Mouse (Mus musculus): ENCODE data around the gene Gm13199. TPM values are rescaled to one million over a fixed set of nuclear protein-coding genes. Genes with fewer than 3 reads are reported as not detected.

The Gm13199 gene
- 1 to 10 TPM; 1.4 to 2.5 TPM for total RNA-seq (2021)

DNA sequence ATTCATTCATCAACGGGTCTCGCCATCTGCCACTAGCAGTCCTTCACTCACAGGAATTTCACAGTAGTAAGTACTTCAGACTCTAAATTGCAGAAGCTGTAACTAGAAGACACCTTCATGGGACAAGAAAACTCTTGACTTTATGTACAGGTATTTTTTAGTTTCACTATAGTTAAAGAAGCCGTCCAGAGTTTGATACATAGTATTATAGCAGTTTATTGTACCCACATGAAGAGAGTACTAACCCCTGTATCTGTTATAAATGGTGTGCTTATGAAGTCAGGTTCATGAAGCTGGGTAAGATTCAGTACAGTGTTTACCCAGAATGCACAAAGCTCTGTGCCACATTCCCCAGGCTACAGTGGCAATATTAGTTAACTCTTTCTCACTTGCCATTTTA lies at the start of gene Gm13199:
TSS of gene Gm13199 (minus strand) at position 101 of the 400 bp plus-strand sequence.
- DNase-seq (ENCODE audit: low spot score in 2 of 2), result no peak
- intact Hi-C loops (cut with DNase I), result no loop called here

DNA sequence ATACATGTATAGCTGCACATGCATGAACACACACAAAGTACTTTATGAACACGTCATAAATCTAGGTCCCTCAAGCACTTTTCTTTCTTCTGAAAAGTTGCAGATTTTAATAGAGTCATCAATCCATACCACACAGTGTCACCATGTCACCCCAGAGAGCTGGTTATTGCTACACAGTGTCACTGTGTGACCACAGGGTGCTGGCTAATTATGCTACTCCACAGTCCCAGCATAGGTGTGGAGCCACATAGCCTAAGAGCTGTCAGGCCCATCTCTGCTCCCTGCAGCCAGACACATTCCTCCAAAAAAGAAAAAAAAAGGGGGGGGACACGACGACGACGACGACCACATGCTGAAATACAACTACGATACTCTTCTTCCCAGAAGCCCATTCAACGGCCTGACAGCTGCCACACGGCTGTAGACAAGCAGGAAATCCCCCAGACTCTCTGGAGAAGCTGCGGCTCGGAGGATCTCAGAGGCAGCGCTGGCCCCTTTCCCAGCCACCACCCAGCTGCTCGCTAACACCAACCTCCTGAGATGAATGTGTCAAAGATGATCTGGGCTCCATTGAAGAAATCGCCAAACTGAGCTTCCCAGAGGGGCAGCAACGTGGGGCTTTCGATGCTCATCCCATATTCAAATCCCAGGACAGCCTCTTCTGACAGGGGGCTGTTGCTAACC lies 48.7 kb upstream of the Gm13199 start:
- intact Hi-C loops (cut with DNase I), result no loop called here
- DNase-seq (ENCODE audit: low spot score in 2 of 2), result peak in 1 of 2 experiments; percentile 56

DNA sequence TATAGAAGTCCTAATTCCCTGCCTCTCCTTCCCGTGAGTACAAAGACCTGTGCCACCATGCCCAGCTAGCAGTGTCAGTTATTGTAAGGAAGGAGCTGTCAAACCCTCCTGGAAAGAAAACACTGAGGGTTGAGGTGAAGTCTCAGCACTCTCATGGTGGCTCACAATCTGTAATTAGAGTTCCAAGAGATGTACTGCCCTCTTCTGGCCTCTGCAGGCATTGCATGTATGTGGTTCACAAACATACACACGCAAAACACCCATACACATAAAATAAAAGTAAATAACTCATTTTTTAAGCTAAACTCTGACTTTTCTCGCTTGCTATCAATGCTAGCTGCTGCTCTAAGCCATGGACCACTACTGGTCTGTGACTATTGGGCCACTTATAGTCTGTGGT lies 43.9 kb upstream of the Gm13199 start:
- DNase-seq (ENCODE audit: low spot score in 2 of 2), result no peak
- intact Hi-C loops (cut with DNase I), result no loop called here

DNA sequence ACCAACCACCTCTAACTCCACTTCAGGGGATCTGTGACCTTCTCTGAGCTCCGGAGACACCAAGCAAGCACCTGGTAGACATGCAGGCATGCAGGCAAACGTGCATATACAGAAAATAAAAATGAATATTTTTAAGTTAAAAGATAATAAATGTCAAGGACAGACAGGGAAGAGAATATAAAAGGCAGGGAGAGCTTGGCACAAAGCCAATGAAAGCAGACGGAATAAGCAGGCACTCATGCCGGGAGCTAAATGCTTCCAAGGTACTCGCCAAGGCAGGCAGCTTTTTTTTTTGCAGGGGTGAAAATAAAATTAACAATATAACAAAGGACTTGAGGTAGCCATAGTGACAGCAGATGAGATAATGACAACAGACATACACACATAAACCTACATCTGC lies 43.4 kb upstream of the Gm13199 start:
- intact Hi-C loops (cut with DNase I), result no loop called here

DNA sequence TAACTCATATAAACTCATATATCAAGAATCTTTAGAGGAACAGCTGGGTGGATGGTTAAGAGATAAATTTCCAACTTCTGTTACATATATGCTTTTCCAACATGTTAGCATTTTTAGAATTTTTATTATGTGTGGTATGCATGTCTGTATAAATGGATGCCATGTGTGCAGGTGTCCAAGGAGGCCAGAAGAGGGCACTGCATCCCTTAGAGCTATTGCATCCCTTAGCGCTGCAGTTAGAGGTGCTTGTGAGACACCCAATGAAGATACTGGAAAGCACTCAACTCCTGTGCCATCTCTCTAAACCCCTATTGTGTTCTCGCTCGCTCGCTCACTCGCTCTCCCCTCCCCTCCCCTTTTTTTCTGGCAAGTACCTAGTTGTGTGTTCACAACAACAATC lies 37.4 kb upstream of the Gm13199 start:
- intact Hi-C loops (cut with DNase I), result no loop called here
- peak in 1 of 2 experiments; percentile 23 for DNase-seq (ENCODE audit: low spot score in 2 of 2)

More for the DNA sequence above, 43.4 kb upstream of the Gm13199 start:
- peak; percentile 48 to 50 for DNase-seq (ENCODE audit: low spot score in 2 of 2)

DNA sequence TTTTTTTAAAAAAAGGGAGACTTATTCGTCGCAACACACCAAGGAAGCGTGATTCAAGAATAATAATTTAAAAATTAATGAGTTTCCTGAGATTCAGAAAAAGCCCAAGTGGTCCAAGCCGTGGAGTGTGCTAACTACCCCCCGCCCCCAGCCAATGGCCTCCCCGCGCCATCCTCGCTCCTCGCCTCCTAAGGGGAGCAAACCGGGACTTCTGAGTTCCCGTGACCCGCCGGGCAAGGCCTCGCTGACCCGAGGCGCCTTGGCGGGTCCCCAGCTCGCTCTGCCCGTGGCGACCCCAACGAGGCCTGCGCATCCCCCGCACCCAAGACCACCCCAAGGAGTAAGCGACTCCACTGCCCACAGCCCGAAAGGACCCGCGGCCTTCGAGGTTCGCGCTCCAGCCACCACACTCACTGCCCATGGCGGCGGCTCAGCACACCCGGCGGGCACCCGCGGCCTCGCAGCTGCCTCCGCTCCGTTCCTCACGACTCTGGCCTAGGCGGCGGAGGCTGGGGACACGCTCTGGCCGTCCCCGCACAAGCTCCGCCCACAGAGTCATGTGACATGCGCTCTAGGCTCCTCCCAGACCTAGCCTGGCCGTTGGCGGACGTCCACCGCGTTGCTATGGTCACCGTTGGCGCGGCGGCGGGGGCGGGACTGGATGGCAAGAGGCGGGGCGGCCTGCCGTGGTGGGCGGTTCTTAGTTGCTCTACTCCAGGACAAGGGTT lies 32.3 kb upstream of the Gm13199 start, which contains the start of gene Sec61a2:
TSS of gene Sec61a2 (minus strand) at position 590 of the 728 bp plus-strand sequence.
- intact Hi-C loops (cut with DNase I), result loop anchor here (2.0 kb wide), 1 partner anchor 56 kb away; the partner anchor contains the start of gene Upf2
- peak; percentile 99 for DNase-seq (ENCODE audit: low spot score in 2 of 2)

DNA sequence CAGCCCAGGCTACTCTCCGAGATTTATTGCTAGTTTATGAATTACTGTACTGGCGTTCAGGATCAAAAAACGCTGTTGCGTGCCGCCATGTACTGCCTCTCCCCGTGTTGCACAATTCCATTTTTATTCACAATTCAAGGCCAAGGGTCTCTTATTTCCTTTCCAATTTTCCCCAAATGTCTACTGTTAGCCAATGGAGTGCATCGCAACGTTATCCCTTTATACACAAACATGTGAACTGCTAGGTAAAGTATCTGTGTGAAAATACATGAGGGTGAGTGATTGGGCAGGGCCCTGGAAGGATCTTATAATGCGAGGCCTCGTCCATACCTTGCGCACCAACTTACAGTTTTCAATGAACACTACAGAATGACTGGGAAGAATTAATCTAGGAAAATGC lies 31.6 kb upstream of the Gm13199 start:
- DNase-seq (ENCODE audit: low spot score in 2 of 2), result no peak
- intact Hi-C loops (cut with DNase I), result loop anchor here (2.0 kb wide), 1 partner anchor 57 kb away; the partner anchor contains the start of gene Upf2

DNA sequence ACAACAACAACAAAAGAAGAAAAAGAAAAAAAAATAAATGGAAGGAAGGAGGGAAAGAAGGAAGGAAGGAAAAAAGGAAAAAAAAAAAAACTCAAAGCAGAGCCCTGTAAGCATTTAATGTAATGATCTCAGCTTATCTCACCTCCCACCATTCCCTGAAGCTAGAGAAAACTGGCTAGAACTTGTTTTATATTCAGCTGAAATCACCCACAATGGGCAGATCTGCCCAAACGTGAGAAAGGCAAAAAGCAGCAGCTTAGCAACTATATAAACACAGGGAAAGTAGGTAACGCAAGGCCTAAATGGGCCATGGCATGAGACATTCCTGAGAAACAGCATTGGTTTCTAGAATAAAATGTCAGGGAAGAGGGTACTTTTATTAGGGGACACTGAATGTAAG lies 26.7 kb upstream of the Gm13199 start:
- DNase-seq (ENCODE audit: low spot score in 2 of 2), result peak in 1 of 2 experiments; percentile 83
- intact Hi-C loops (cut with DNase I), result no loop called here

DNA sequence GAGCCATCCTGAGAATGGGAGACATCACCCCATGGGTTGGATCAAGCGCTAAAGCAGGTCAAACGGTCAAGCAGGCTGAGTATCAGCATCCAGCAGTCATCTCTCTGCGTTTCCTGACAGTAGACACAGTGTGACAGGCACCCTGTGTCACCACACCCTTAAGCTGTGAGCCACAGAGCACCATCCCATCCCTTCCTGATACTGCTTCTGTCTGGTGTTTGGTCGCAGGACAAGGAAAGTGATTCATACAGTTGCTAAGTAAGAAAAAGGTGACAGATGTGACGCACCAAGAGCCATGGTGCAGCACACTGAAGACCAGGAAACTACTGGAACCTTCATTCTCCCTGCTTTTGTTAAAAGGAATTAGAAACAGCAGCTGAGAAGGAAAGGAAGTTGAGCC lies 26.1 kb upstream of the Gm13199 start:
- no peak for DNase-seq (ENCODE audit: low spot score in 2 of 2)
- intact Hi-C loops (cut with DNase I), result no loop called here

DNA sequence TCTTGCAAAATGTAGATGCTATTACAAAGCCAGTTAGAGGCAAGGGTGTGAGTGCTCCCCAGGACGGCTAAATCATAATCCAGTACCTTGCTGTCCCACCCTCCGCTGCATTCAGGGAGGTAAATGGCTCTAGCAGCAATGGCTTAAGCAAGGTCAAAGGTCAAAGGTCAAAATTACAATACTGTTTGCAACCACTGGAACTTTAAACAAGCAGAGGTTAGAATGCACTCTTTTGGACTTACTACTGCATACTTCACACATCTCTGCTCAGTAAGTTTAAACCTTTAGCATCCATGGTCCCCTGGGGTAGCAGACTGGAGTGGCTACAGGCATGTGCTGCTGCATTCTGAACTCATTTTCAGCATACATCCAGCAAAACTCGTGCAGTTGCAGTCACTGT lies 14.7 kb upstream of the Gm13199 start:
- DNase-seq (ENCODE audit: low spot score in 2 of 2), result no peak

DNA sequence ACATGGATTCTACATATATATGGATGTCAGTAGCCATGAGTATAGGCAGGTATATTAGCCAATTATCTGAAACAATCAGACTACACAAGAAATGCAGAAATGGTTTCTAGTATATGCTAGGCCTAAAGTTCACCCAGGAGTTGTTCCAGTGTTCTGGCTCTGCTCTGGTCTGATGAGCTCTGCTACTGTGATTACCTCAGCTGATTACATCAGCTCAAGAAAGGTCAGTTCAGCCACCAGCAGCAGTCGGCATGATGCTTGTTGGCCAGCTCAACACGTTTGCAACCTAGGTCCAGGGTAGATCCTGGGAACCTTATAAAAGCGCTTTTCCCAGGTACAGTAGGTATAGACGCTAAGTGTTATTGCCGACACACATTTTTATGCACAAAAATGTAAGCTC lies 7.0 kb upstream of the Gm13199 start:
- intact Hi-C loops (cut with DNase I), result no loop called here

More for the DNA sequence above, 14.7 kb upstream of the Gm13199 start:
- intact Hi-C loops (cut with DNase I), result no loop called here

DNA sequence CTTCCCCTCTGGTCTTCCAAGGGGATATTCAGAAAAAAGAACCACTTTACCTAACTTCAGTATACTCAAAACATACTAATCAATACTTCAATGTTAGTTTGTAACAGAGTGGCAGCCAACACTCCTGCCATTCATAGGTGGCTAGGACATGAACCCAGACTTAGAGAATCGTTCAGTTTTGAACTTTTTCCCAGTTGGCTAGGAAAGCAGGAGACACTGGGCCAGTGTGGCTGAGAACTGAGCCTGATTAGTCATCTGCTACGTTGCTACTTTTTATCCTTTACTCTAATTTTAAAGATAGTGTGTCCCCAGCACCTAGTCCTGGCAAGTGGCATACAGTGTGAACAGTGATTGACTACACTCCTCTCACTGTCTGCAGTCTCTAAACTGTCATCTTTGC lies 4.9 kb upstream of the Gm13199 start:
- DNase-seq (ENCODE audit: low spot score in 2 of 2), result no peak
- intact Hi-C loops (cut with DNase I), result no loop called here

More for the DNA sequence above, 7.0 kb upstream of the Gm13199 start:
- DNase-seq (ENCODE audit: low spot score in 2 of 2), result no peak

DNA sequence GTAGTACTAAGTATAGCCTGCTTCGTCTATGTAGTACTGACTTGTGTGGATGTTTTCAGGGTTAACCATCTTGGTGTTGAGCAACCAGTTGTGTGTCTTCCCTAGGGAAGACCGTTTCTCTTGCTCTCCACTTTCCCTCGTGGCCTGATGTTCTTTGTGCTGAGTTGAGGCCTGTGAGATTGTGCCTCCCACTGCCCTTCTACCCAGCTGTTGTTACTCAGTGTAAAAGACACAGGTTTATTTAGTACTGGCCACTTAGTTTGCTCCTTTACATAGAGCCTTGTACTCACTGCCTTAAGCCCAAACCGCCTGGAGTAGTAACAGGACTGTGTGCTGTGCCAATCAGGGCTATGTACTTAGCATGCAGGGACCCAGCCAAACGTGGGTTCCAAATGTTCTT lies 10.9 kb downstream of the Gm13199 start:
- DNase-seq (ENCODE audit: low spot score in 2 of 2), result no peak

DNA sequence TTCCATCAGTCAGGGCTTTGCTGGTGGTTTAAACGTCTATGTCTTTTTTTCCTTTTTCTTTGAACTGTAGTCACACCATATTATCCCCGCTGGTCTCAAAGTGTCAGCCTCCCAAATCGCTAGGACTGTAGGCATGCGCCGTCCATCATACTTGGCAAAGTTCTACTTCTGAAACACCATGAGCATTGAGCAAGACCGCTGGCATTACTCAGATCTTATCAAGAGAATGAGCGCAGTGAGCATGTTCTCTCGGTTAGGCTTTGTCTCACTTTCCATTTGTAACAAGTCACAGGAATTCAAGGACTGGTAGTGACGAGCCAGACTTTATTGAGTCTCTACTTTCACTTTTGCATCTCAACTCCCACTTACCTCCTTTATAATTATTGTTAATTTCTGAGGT lies 11.6 kb downstream of the Gm13199 start:
- intact Hi-C loops (cut with DNase I), result no loop called here

More for the DNA sequence above, 10.9 kb downstream of the Gm13199 start:
- intact Hi-C loops (cut with DNase I), result no loop called here

DNA sequence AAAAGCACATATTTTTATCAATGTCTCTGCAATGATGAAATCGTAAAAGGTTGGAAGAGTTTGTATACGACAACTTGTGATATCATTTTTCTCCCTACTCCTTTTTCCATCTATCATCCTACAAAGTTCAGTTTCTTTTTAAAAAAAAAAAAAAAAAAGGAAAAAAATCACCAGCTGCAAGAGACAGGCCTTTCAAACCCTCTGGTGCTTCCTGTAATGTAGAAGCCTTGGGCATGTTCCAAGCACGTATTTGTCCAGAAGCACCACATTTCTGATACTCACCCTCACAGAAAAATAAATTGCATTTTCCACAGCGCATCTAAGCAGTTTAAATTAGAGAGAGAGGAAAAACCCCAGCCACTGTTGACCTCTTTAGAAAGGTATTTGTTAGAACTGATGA lies 16.9 kb downstream of the Gm13199 start:
- no peak for DNase-seq (ENCODE audit: low spot score in 2 of 2)
- intact Hi-C loops (cut with DNase I), result no loop called here

More for the DNA sequence above, 11.6 kb downstream of the Gm13199 start:
- no peak for DNase-seq (ENCODE audit: low spot score in 2 of 2)

DNA sequence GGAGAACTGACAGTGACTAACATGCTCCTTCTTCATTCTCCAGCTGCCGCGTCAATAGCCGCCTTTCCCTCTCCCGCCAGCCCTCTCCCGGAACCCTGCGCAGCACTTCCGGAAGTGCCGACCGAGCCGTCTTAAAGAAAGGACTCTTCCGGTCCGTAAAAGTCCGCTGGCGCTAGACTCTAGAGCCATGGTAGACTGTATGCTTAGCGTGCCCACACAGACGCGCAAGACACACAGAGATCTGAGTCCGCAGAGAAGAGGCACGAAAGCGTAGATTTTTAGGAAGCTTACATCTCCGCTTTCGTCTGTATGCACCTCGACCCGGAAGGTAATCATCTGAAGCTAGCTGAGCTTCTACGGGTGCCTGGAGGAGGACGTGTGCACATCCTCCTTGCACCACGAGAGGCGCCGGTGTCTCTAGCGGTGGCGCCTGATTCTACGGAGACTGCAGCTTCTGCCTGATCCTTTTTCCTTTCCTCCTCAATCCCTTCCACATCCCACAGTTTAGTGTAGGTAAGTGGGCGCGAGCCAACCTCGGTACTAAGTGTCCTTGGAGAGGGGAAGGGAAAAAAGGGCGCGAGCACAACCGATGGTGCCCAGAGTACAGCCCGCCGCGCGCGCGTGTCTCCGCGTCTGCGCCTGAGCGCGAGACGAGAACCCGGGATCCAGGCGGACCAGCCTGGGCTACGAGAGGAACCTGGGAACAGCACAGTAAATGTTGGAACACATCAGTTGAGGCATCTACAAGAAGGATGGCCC lies 17.7 kb downstream of the Gm13199 start, which contains the start of the genes Nudt5 and Cdc123:
TSS of gene Nudt5 (plus strand) at position 147 of the 759 bp plus-strand sequence.
TSS of gene Cdc123 (minus strand) at position 292 of the 759 bp plus-strand sequence.
- intact Hi-C loops (cut with DNase I), result no loop called here
- DNase-seq (ENCODE audit: low spot score in 2 of 2), result peak; percentile 95 to 96

DNA sequence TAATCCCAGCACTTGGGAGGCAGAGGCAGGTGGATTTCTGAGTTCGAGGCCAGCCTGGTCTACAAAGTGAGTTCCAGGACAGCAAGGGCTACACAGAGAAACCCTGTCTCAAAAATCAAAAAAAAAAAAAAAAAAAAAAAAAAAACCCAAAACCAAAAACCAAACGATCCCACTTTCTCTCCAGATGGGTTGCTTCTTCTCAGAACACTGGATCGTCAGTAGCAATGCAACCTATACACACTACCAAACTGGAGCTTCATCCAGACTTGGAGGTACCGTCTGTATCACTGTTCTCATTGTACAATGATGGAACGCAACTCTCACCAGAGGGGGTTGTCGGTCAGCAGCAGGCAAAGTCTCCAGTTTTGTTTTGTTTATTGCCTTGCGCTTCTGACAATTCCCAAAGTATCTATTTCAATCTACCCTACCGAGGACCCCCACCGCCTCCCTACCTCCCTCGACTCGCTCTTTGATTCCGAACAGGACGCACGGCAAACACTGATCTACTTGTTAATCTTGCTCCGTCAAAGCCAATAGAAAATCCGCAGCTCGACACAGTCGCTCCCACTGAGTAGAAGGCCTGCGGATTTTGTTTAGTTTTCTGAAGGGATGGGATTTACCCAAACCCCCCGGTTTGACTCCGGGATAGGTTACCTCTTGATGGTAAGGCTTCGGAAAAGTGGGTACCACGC lies 18.4 kb downstream of the Gm13199 start:
- DNase-seq (ENCODE audit: low spot score in 2 of 2), result no peak
- intact Hi-C loops (cut with DNase I), result no loop called here

DNA sequence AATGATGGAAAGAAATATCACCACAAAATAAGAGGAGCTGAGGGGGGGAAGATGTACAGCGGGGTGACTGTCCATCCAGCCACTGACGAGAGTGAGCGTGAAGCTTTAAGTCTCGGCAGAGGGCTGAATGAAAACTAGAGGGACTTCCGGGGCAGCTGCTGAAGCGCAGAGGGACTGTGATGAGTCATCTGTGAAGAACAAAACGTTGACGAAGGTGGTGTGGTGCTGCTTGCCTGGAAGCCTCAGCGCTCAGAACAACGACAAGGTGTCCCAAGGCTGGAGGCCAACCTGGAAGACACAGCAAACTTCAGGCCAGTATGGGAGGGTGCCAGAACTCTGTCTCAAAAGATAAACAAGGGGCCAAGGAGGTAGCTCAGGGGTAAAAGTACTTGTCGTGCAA lies 21.9 kb downstream of the Gm13199 start:
- no peak for DNase-seq (ENCODE audit: low spot score in 2 of 2)
- intact Hi-C loops (cut with DNase I), result no loop called here

DNA sequence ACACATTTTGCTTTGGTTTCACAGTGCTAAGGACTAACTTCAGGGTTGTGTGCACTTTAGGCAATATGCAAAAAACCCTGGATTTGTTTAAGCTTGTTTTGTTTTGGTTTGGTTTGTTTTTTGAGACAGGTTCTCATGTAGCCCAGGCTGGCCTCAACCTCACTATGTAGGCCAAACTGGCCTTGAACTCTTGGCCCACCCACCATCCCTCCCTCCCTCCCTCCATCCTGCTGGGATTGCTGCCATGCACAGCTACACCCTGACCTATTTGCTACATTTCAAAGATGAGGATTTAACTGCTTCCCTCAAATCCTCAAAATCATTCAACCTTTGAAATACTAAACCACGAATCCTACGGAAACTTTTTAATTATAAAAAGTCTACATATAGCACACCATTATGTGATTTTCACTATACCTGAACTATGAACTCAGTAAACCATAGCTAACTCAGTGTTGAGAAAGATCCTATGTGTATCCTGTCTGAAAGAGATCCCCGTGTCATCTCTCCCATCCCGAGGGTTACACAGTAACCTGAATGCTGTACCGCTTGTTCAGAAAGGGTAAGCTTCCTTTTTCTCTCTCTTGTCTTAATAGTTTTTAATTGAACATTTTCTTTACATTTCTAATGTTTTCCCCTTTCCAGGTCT lies 37.3 kb downstream of the Gm13199 start:
- no peak for DNase-seq (ENCODE audit: low spot score in 2 of 2)
- intact Hi-C loops (cut with DNase I), result no loop called here
